Mouse (Mus musculus) liver, postnatal 0 days (tissue): ENCODE results near the gene Krr1. TPM values are rescaled to one million over a fixed set of nuclear protein-coding genes. Genes with fewer than 3 reads are reported as not detected.

Source experiments
- ATAC-seq: fragments of 200-750 bp; cut with Nextera tagmentation; 2 replicates; pipeline ENCODE4 v1.8.0; 2017; ENCODE audit warnings: mild to moderate bottlenecking, moderate library complexity
- DNase-seq: peaks from one replicate; pipeline ENCODE4 v3.0.0-alpha.2; 2016
- H3K27ac ChIP-seq: fragments of 300-500 bp; sonication (generic); 2 replicates; pipeline ENCODE4 v1.5.1; 2014; ENCODE audit warnings: antibody characterized with exemption, moderate library complexity, mild to moderate bottlenecking, low read depth
- H3K27me3 ChIP-seq: fragments of 300-500 bp; sonication (generic); 2 replicates; pipeline ENCODE4 v1.6.1; 2014; ENCODE audit warnings: low read length, control low read depth, mixed read lengths; ENCODE audit not compliant: insufficient read depth
- H3K36me3 ChIP-seq: fragments of 300-500 bp; sonication (generic); replicated peaks from 2 replicates; pipeline ENCODE4 v1.6.1; 2014; ENCODE audit warnings: mild to moderate bottlenecking, control low read depth, low read length, moderate library complexity, mixed read lengths; ENCODE audit not compliant: insufficient read depth
- H3K4me1 ChIP-seq: fragments of 300-500 bp; sonication (generic); 2 replicates; pipeline ENCODE4 v1.6.1; 2014; ENCODE audit warnings: antibody characterized with exemption, mild to moderate bottlenecking, control low read depth; ENCODE audit not compliant: insufficient read depth
- H3K4me2 ChIP-seq: fragments of 300-500 bp; sonication (generic); 2 replicates; pipeline ENCODE4 v1.6.1; 2014; ENCODE audit warnings: low read depth, mild to moderate bottlenecking, low read length, moderate library complexity, mixed read lengths
- H3K4me3 ChIP-seq: fragments of 300-500 bp; sonication (generic); 2 replicates; pipeline ENCODE4 v1.5.1; 2014; ENCODE audit warnings: low read depth, low read length
- H3K9ac ChIP-seq: fragments of 300-500 bp; sonication (generic); replicated peaks from 2 replicates; pipeline ENCODE4 v1.6.1; 2014; ENCODE audit warnings: mild to moderate bottlenecking, moderate library complexity
- H3K9me3 ChIP-seq: fragments of 300-500 bp; sonication (generic); 2 replicates; pipeline ENCODE4 v1.6.1; 2016; ENCODE audit warnings: mild to moderate bottlenecking, control low read depth, low read length, mixed read lengths
- CTCF ChIP-seq: sonication (generic); IDR thresholded peaks from 2 replicates; pipeline ENCODE4 v1.5.1; 2016; ENCODE audit warnings: antibody characterized with exemption, low read depth
- EP300 ChIP-seq: IDR thresholded peaks from 2 replicates; pipeline ENCODE4 v1.6.1; 2016; ENCODE audit warnings: antibody characterized with exemption, low read depth, mild to moderate bottlenecking
- WGBS: fragments of 180-500 bp; shearing (Covaris S2); extraction: QIAGEN DNeasy Blood & Tissue Kit; methylation state at CpG from one replicate; pipeline ENCODE4 v1.1.7; 2014; ENCODE audit not compliant: insufficient replicate concordance; 5-methylcytosine and 5-hydroxymethylcytosine counted together
- polyA plus RNA-seq: library from polyadenylated mRNA; unstranded; fragments of >200 nt; fragmentation: Nextera tagmentation; extraction: Ambion mirVana; gene quantifications from 2 replicates; pipeline ENCODE4 v1.2.1, GENCODE M21; 2015

The Krr1 gene
- polyA plus RNA-seq, 1 experiment from 2014 or later = 11.6 TPM

DNA sequence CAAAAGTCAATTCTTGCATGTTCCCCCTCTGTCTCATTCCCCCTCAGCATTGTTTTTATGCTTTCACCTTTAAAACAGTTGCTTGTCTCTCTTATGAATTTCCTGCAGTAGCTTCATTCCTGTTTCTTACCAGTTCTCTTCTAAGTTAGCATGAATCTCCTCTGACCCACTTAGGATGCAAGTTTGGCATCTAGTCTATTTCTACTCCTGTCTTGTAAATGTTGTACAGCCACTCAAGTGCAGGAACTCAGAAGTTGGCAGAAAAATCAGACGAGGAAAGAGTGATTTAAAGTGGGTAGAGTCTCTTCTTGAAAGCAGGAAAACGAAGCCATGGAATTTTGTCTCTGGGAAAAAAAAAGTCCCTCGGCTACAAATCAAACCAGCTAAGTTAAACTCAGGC is 26.9 kb upstream of the Krr1 start:
- WGBS = 60% methylated on average over 3 of the region's 3 CpGs
- no peak overlapping the region for H3K9ac ChIP-seq
- DNase-seq (no peak), ATAC-seq (no peak)
- no peaks in the 10 kb centered on the region for H3K4me1 ChIP-seq
- TF ChIP-seq CTCF (no peak), EP300 (no peak)
- H3K9me3 ChIP-seq = no peaks in the 10 kb centered on the region
- no peaks in the 10 kb centered on the region for H3K27me3 ChIP-seq
- H3K27ac ChIP-seq = no peak overlapping the region
- H3K36me3 ChIP-seq = no peaks in the 10 kb centered on the region
- no peak overlapping the region for H3K4me3 ChIP-seq
- H3K4me2 ChIP-seq = no peak overlapping the region

DNA sequence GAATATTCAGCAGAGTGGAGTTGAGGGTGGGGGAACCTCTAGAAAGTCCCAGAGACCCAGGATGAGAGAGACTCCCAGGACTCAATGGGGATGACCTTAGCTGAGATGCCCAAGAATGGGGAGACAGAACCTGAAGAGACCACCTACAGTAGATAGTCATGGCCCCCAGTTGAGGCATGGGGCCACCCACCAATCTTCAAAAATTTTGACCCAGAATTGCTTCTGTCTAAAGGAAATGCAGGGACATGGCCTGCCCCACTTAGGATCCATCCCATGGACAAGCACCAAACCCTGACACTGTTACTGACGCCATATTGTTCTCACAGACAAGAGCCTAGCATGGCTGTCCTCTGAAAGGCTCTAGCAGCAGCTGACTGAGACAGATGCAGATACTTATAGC is 24.4 kb upstream of the Krr1 start:
- H3K9me3 ChIP-seq = no peaks in the 10 kb centered on the region
- no peak for DNase-seq
- H3K4me2 ChIP-seq = no peak overlapping the region
- H3K4me1 ChIP-seq = no peaks in the 10 kb centered on the region
- H3K27ac ChIP-seq = no peak overlapping the region
- no peak for TF ChIP-seq EP300
- no peak for TF ChIP-seq CTCF
- no peaks in the 10 kb centered on the region for H3K36me3 ChIP-seq
- no peaks in the 10 kb centered on the region for H3K27me3 ChIP-seq
- WGBS = 65% methylated on average over 1 of the region's 1 CpGs
- no peak overlapping the region for H3K4me3 ChIP-seq
- ATAC-seq = no peak
- H3K9ac ChIP-seq = no peak overlapping the region

GRCm38 (mm10) chr10:111949008-111949407 is 23.5 kb upstream of the Krr1 start:
- Histone ChIP-seq H3K4me1 (no peaks in the 10 kb centered on the region), H3K4me3 (no peak overlapping the region), H3K9me3 (no peaks in the 10 kb centered on the region), H3K4me2 (no peak overlapping the region), H3K36me3 (no peaks in the 10 kb centered on the region), H3K27me3 (no peaks in the 10 kb centered on the region), H3K27ac (no peak overlapping the region), H3K9ac (no peak overlapping the region)
- 70% methylated on average over 4 of the region's 4 CpGs for WGBS
- no peak for ATAC-seq
- TF ChIP-seq EP300 (no peak), CTCF (no peak)
- no peak for DNase-seq

DNA sequence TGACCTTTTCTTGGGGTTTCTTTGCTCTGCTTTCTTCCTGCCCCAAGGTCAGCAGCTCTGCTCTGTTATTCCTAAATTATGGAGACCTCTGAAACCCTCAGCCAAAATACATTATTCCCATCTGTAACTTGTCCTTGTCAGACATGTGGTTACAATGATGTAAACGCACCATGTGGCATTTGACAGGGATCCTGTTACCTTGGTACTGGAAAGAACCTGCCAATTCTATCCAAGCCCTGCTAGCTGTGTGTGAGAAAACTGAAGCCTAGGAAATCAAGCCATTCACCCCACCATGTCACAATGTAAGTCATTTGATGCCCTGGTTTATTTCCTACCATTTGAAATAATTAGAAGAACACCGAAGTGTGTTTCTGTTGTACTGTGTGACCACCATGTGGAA is 16.6 kb upstream of the Krr1 start:
- no peak overlapping the region for H3K27ac ChIP-seq
- no peak for TF ChIP-seq EP300
- no peak for TF ChIP-seq CTCF
- WGBS = 79% methylated on average over 2 of the region's 2 CpGs
- H3K9ac ChIP-seq = no peak overlapping the region
- DNase-seq = no peak
- H3K27me3 ChIP-seq = no peaks in the 10 kb centered on the region
- H3K4me3 ChIP-seq = no peak overlapping the region
- ATAC-seq = no peak
- peaks cover 4% of the 10 kb centered on the region; the same call in 1 of the 2 replicates for H3K4me1 ChIP-seq
- H3K4me2 ChIP-seq = no peak overlapping the region
- no peaks in the 10 kb centered on the region for H3K9me3 ChIP-seq
- no peaks in the 10 kb centered on the region for H3K36me3 ChIP-seq

- no peaks in the 10 kb centered on the region for H3K9me3 ChIP-seq
- TF ChIP-seq CTCF (peak; percentile 91), EP300 (no peak)
- peaks cover 4% of the 10 kb centered on the region; the same call in 1 of the 2 replicates for H3K4me1 ChIP-seq
- H3K4me3 ChIP-seq = no peak overlapping the region
- 63% methylated on average over 10 of the region's 10 CpGs for WGBS
- ATAC-seq (peak; percentile 67), DNase-seq (peak; percentile 43)
- H3K4me2 ChIP-seq = no peak overlapping the region
- no peaks in the 10 kb centered on the region for H3K27me3 ChIP-seq
- H3K36me3 ChIP-seq = no peaks in the 10 kb centered on the region
- H3K27ac ChIP-seq = no peak overlapping the region
- H3K9ac ChIP-seq = no peak overlapping the region
Measured at GRCm38 (mm10) chr10:111957271-111958045, 15.0 kb upstream of the Krr1 start.

DNA sequence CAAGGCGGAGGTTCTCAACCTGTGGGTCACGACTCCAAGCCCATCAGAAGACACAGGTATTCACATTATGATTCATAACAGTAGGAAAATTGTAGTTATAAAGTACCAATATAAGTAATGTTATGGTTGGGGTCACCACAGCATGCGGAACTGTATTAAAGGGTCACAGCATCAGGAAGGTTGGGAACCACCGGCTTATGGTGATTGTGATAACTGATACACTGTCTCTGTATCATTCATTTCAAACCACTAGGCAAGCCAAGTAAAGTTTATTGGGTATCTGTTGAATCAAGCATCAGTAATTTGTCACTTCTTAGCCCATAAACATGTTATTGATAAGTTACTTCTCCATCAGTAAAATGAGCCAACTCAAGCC is 14.4 kb upstream of the Krr1 start:
- Histone ChIP-seq H3K4me1 (peaks cover 4% of the 10 kb centered on the region; the same call in 1 of the 2 replicates), H3K4me3 (no peak overlapping the region), H3K36me3 (no peaks in the 10 kb centered on the region), H3K9ac (no peak overlapping the region), H3K27me3 (no peaks in the 10 kb centered on the region), H3K4me2 (no peak overlapping the region), H3K27ac (no peak overlapping the region), H3K9me3 (no peaks in the 10 kb centered on the region)
- TF ChIP-seq EP300 = no peak
- no peak for TF ChIP-seq CTCF
- WGBS = 31% methylated on average over 4 of the region's 4 CpGs
- ATAC-seq = no peak
- no peak for DNase-seq
